Mouse (Mus musculus) heart, embryonic 13.5 days (tissue): Measurements from ENCODE around the gene Coq10a. TPM values are rescaled to one million over a fixed set of nuclear protein-coding genes. Genes with fewer than 3 reads are reported as not detected.
A peak's percentile ranks its signal among the peaks of the same experiment; 100 is the strongest.

Experiments
- ATAC-seq: fragments of 200-750 bp; cut with Nextera tagmentation; 2 replicates; pipeline ENCODE4 v1.8.0; 2017; ENCODE audit warnings: moderate TSS enrichment; ENCODE audit not compliant: insufficient number of reproducible peaks, low FRiP score, low TSS enrichment; ENCODE audit errors: extremely low read depth
- H3K27ac ChIP-seq: fragments of 300-500 bp; sonication (generic); replicated peaks from 2 replicates; pipeline ENCODE4 v1.5.1; 2015; ENCODE audit warnings: moderate library complexity, mild to moderate bottlenecking, inconsistent platforms
- H3K27me3 ChIP-seq: fragments of 300-500 bp; sonication (generic); replicated peaks from 2 replicates; pipeline ENCODE4 v1.6.1; 2015; ENCODE audit warnings: mild to moderate bottlenecking, inconsistent platforms
- H3K36me3 ChIP-seq: fragments of 300-500 bp; sonication (generic); 2 replicates; pipeline ENCODE4 v1.6.1; 2015; ENCODE audit warnings: mild to moderate bottlenecking, inconsistent platforms
- H3K4me1 ChIP-seq: fragments of 300-500 bp; sonication (generic); 2 replicates; pipeline ENCODE4 v1.6.1; 2015; ENCODE audit warnings: inconsistent platforms
- H3K4me2 ChIP-seq: fragments of 300-500 bp; sonication (generic); 2 replicates; pipeline ENCODE4 v1.6.1; 2015; ENCODE audit warnings: inconsistent platforms, mild to moderate bottlenecking, moderate library complexity
- H3K4me3 ChIP-seq: fragments of 300-500 bp; sonication (generic); 2 replicates; pipeline ENCODE4 v1.5.1; 2015; ENCODE audit warnings: moderate library complexity, mild to moderate bottlenecking, inconsistent platforms
- H3K9ac ChIP-seq: fragments of 300-500 bp; sonication (generic); 2 replicates; pipeline ENCODE4 v1.6.1; 2015; ENCODE audit warnings: inconsistent platforms, mild to moderate bottlenecking, moderate library complexity
- H3K9me3 ChIP-seq: fragments of 300-500 bp; sonication (generic); 2 replicates; pipeline ENCODE4 v1.6.1; 2016; ENCODE audit warnings: inconsistent platforms
- WGBS: fragments of 180-500 bp; shearing (Covaris S2); methylation state at CpG from one replicate; pipeline ENCODE4 v1.1.7; 2015; ENCODE audit warnings: mixed read lengths; 5-methylcytosine and 5-hydroxymethylcytosine counted together
- microRNA-seq: library from miRNA; unstranded; fragments of <30 nt; microRNA quantifications from one replicate; pipeline ENCODE4, GENCODE M21; 2016
- polyA plus RNA-seq: library from polyadenylated mRNA; unstranded; fragments of >200 nt; fragmentation: Nextera tagmentation; extraction: Ambion mirVana; gene quantifications from 2 replicates; pipeline ENCODE4 v1.2.1, GENCODE M21; 2015

The Coq10a gene
- polyA plus RNA-seq, 1 experiment from 2014 or later, result 11.8 TPM

- peak within 1 kb of the TSS; percentile 91 for H3K4me2 ChIP-seq
- no peaks in the 10 kb centered on the region for H3K27me3 ChIP-seq
- peaks cover 30% of the 10 kb centered on the region for H3K4me1 ChIP-seq
- H3K4me3 ChIP-seq, result peak within 1 kb of the TSS; percentile 72
- peaks cover 69% of the 10 kb centered on the region for H3K36me3 ChIP-seq
- H3K27ac ChIP-seq, result peak within 1 kb of the TSS; percentile 86
- ATAC-seq, result peak; percentile 78
- H3K9ac ChIP-seq, result peak within 1 kb of the TSS; percentile 96
- no peaks in the 10 kb centered on the region for H3K9me3 ChIP-seq
- under 1% methylated on average over 40 of the region's 40 CpGs for WGBS
Measured at GRCm38 (mm10) chr10:128322141-128323108, 46.4 kb downstream of the Coq10a start, which contains the start of gene Cnpy2. Gene Cnpy2, plus strand, starts transcription at chr10:128322459.

- Histone ChIP-seq H3K36me3 (peaks cover 69% of the 10 kb centered on the region), H3K4me3 (peak overlapping the region; percentile 72), H3K27me3 (no peaks in the 10 kb centered on the region), H3K9me3 (no peaks in the 10 kb centered on the region), H3K4me2 (peak overlapping the region; percentile 91), H3K4me1 (peaks cover 30% of the 10 kb centered on the region), H3K27ac (peak overlapping the region; percentile 33), H3K9ac (peak overlapping the region; percentile 96)
- WGBS, result 49% methylated on average over 12 of the region's 12 CpGs
- ATAC-seq, result no peak
Measured at GRCm38 (mm10) chr10:128321641-128322040, 47.2 kb downstream of the Coq10a start.

- Histone ChIP-seq H3K9me3 (no peaks in the 10 kb centered on the region), H3K27ac (no peak overlapping the region), H3K4me3 (no peak overlapping the region), H3K9ac (no peak overlapping the region), H3K36me3 (peaks cover 94% of the 10 kb centered on the region), H3K4me2 (no peak overlapping the region), H3K27me3 (no peaks in the 10 kb centered on the region), H3K4me1 (peaks cover 15% of the 10 kb centered on the region)
- 86% methylated on average over 8 of the region's 8 CpGs for WGBS
- no peak for ATAC-seq
Measured at GRCm38 (mm10) chr10:128315578-128315977, 53.2 kb downstream of the Coq10a start.

Small RNAs within 50 kb of the gene (microRNA-seq; reads per million reads assigned to microRNA genes)
- gene Gm25361, result not detected
- gene Gm26308, result not detected
- gene Mir6914, result not detected
- 1.6 reads per million for gene Mir6915

Other genes starting within 250 kb of the Coq10a start
- 35.4 and 37.3 TPM in 2 replicates for gene Rbms2, start 188.7 kb downstream of the Coq10a start, polyA plus RNA-seq
- 0.53 and 0.96 TPM in 2 replicates for gene Gls2, start 174.5 kb downstream of the Coq10a start, polyA plus RNA-seq
- gene Spryd4, start 157.2 kb downstream of the Coq10a start, polyA plus RNA-seq, result 40.7 and 40.8 TPM in 2 replicates
- not detected in 2 replicates for gene Mip, start 143.2 kb downstream of the Coq10a start, polyA plus RNA-seq
- 32.2 and 34.0 TPM in 2 replicates for gene Timeless, start 136.9 kb downstream of the Coq10a start, polyA plus RNA-seq
- 0.10 and 0.17 TPM in 2 replicates for gene Apon, start 114.9 kb downstream of the Coq10a start, polyA plus RNA-seq
- 0.27 and 1.7 TPM in 2 replicates for gene Apof, start 100.3 kb downstream of the Coq10a start, polyA plus RNA-seq
- 9.7 and 9.8 TPM in 2 replicates for gene Stat2, start 98.4 kb downstream of the Coq10a start, polyA plus RNA-seq
- 1.8 and 2.6 TPM in 2 replicates for gene Il23a, start 70.2 kb downstream of the Coq10a start, polyA plus RNA-seq
- gene Pan2, start 65.7 kb downstream of the Coq10a start, polyA plus RNA-seq, result 24.9 and 25.7 TPM in 2 replicates
- gene Cnpy2, start 46.5 kb downstream of the Coq10a start, polyA plus RNA-seq, result 193 and 228 TPM in 2 replicates
- 396 and 409 TPM in 2 replicates for gene Cs, start 31.3 kb downstream of the Coq10a start, polyA plus RNA-seq
- 8.8 and 9.4 TPM in 2 replicates for gene Ankrd52, start 8.1 kb upstream of the Coq10a start, polyA plus RNA-seq
- 0.12 and 1.5 TPM in 2 replicates for gene Slc39a5, start 32.2 kb upstream of the Coq10a start, polyA plus RNA-seq
- 58.0 and 63.9 TPM in 2 replicates for gene Nabp2, start 42.5 kb upstream of the Coq10a start, polyA plus RNA-seq
- 26.8 and 27.0 TPM in 2 replicates for gene Rnf41, start 42.7 kb upstream of the Coq10a start, polyA plus RNA-seq
- gene Smarcc2, start 90.3 kb upstream of the Coq10a start, polyA plus RNA-seq, result 55.2 and 57.1 TPM in 2 replicates
- 1,202 and 1,344 TPM in 2 replicates for gene Myl6, start 125.1 kb upstream of the Coq10a start, polyA plus RNA-seq
- gene Myl6b, start 129.7 kb upstream of the Coq10a start, polyA plus RNA-seq, result 3.2 and 4.5 TPM in 2 replicates
- 17.2 and 17.3 TPM in 2 replicates for gene Esyt1, start 156.9 kb upstream of the Coq10a start, polyA plus RNA-seq
- gene Zc3h10, start 178.8 kb upstream of the Coq10a start, polyA plus RNA-seq, result 7.6 and 9.4 TPM in 2 replicates
- 2,656 and 2,881 TPM in 2 replicates for gene Rpl41, start 180.3 kb upstream of the Coq10a start, polyA plus RNA-seq
- 125 and 136 TPM in 2 replicates for gene Pa2g4, start 197.0 kb upstream of the Coq10a start, polyA plus RNA-seq
- 3.7 and 4.1 TPM in 2 replicates for gene Erbb3, start 220.7 kb upstream of the Coq10a start, polyA plus RNA-seq